Comparison of ENCODE assay signal across 8 mouse cellular contexts in genomic region chr7:13022773-13023535, GRCm38 (mm10). TPM values are rescaled to one million over a fixed set of nuclear protein-coding genes. Genes with fewer than 3 reads are reported as not detected.
DNase-seq lines count a peak whose midpoint lies in the region; ATAC-seq and TF ChIP-seq lines count a peak whose summit lies in the region.

No protein-coding gene starts in this region.

- H3K27me3 ChIP-seq in liver, embryonic 15.5 days, result no peaks in the 10 kb centered on the region
- H3K27me3 ChIP-seq in thymus, adult 2 months (ENCODE audit: control insufficient read depth, insufficient read depth, low read length), result no peaks in the 10 kb centered on the region

- H3K4me2 ChIP-seq in liver, embryonic 15.5 days, result peak overlapping the region; percentile 98

- peak overlapping the region; percentile 85 for H3K9ac ChIP-seq in liver, embryonic 15.5 days

- H3K9me3 ChIP-seq in liver, embryonic 15.5 days (replicated peaks), result no peaks in the 10 kb centered on the region

- TF ChIP-seq CTCF in thymus, adult 2 months (IDR thresholded peaks at IDR 0.05; ENCODE audit: borderline replicate concordance, control insufficient read depth, extremely low read depth, insufficient read depth, low read length, poor library complexity), result no peak

- no peak for TF ChIP-seq POLR2A in thymus, adult 2 months (IDR thresholded peaks at IDR 0.05; ENCODE audit: control insufficient read depth, extremely low read depth, insufficient read depth, low read length, poor library complexity)

- peak overlapping the region; percentile 89 for H3K4me3 ChIP-seq in liver, embryonic 15.5 days (replicated peaks)
- peak overlapping the region; percentile 38 for H3K4me3 ChIP-seq in thymus, adult 2 months (ENCODE audit: control insufficient read depth, insufficient read depth, low read length)

- H3K27ac ChIP-seq in liver, embryonic 15.5 days (replicated peaks), result peak overlapping the region; percentile 98
- H3K27ac ChIP-seq in thymus, adult 2 months (ENCODE audit: control insufficient read depth, insufficient read depth, low read length), result peak overlapping the region; percentile 56

- intact Hi-C loops in gastrocnemius, postnatal 14 days (cut with DNase I; ENCODE audit: low total_unique reads), result no loop called here

- 4% methylated on average over 31 of the region's 31 CpGs for WGBS in liver, embryonic 15.5 days (ENCODE audit: insufficient replicate concordance)
- 3% methylated on average over 31 of the region's 31 CpGs for WGBS in thymus, adult 2 months

- H3K36me3 ChIP-seq in liver, embryonic 15.5 days (replicated peaks), result peaks cover 27% of the 10 kb centered on the region
- peaks cover 12% of the 10 kb centered on the region for H3K36me3 ChIP-seq in thymus, adult 2 months (ENCODE audit: control insufficient read depth, insufficient read depth, low read length)

- peak; percentile 46 to 61 for DNase-seq in layer of hippocampus, postnatal 10 days (ENCODE audit: low spot score in 2 of 2)
- no peak for DNase-seq in layer of hippocampus, postnatal 36 days
- DNase-seq in cerebellum, postnatal 10 days, result peak; percentile 67 to 80
- DNase-seq in gastrocnemius, postnatal 14 days, result peak; percentile 67
- peak; percentile 24 to 43 for DNase-seq in natural killer cell, adult 2 months (ENCODE audit: low spot score in 2 of 2)
- DNase-seq in thymus, adult 2 months, result peak; percentile 76

- peak; percentile 18 for ATAC-seq in inflammation-experienced regulatory T-cells, adult 6 months
- peak; percentile 17 for ATAC-seq in liver, embryonic 15.5 days (ENCODE audit: insufficient read depth)

- H3K4me1 ChIP-seq in liver, embryonic 15.5 days (replicated peaks), result peaks cover 52% of the 10 kb centered on the region
- H3K4me1 ChIP-seq in thymus, adult 2 months (replicated peaks; ENCODE audit: control insufficient read depth, insufficient read depth, low read length), result peaks cover 21% of the 10 kb centered on the region

RNA-seq across cellular contexts. Expression of gene Chmp2a, which starts 11.7 kb away (rescaled TPM):
- total RNA-seq in layer of hippocampus, postnatal 10 days (2021), result 100 to 1,000 TPM; 133 to 151 TPM
- 100 to 1,000 TPM; 137 to 146 TPM for total RNA-seq in layer of hippocampus, postnatal 36 days (2021)
- total RNA-seq in gastrocnemius, postnatal 14 days (2021), result 100 to 1,000 TPM in 1 of 2 experiments, 10 to 100 TPM in 1; 95.6 to 103 TPM
- 100 to 1,000 TPM; 296 to 343 (median 309) TPM for polyA plus RNA-seq in inflammation-experienced regulatory T-cells, adult 6 months (2017; shearing (Covaris generic))
- 118 and 120 TPM in 2 replicates for polyA plus RNA-seq in liver, embryonic 15.5 days (2015; fragmentation: Nextera tagmentation; extraction: Ambion mirVana)
- 65.6 and 65.7 TPM in 2 replicates for polyA plus RNA-seq in thymus, adult 2 months (2012; rRNA removed)

RNA-seq across cellular contexts. Expression of gene Zbtb45, which starts 13.1 kb away (rescaled TPM):
- total RNA-seq in layer of hippocampus, postnatal 10 days (2021), result 10 to 100 TPM; 25.8 to 27.3 TPM
- total RNA-seq in layer of hippocampus, postnatal 36 days (2021), result 10 to 100 TPM; 33.6 to 37.8 TPM
- 1 to 10 TPM; 4.7 to 5.1 TPM for total RNA-seq in gastrocnemius, postnatal 14 days (2021)
- 1 to 10 TPM; 5.4 to 8.0 (median 6.5) TPM for polyA plus RNA-seq in inflammation-experienced regulatory T-cells, adult 6 months (2017; shearing (Covaris generic))
- 11.8 and 13.3 TPM in 2 replicates for polyA plus RNA-seq in liver, embryonic 15.5 days (2015; fragmentation: Nextera tagmentation; extraction: Ambion mirVana)
- polyA plus RNA-seq in thymus, adult 2 months (2012; rRNA removed), result 78.8 and 127 TPM in 2 replicates

RNA-seq across cellular contexts. Expression of gene Ube2m, which starts 15.1 kb away (rescaled TPM):
- total RNA-seq in layer of hippocampus, postnatal 10 days (2021), result 100 to 1,000 TPM; 198 to 220 TPM
- total RNA-seq in layer of hippocampus, postnatal 36 days (2021), result 100 to 1,000 TPM; 193 TPM
- total RNA-seq in gastrocnemius, postnatal 14 days (2021), result 100 to 1,000 TPM; 141 to 149 TPM
- 10 to 100 TPM; 14.9 to 21.8 (median 16.4) TPM for polyA plus RNA-seq in inflammation-experienced regulatory T-cells, adult 6 months (2017; shearing (Covaris generic))
- 64.5 and 72.3 TPM in 2 replicates for polyA plus RNA-seq in liver, embryonic 15.5 days (2015; fragmentation: Nextera tagmentation; extraction: Ambion mirVana)
- polyA plus RNA-seq in thymus, adult 2 months (2012; rRNA removed), result 236 and 244 TPM in 2 replicates

RNA-seq across cellular contexts. Expression of gene Trim28, which starts 24.0 kb away (rescaled TPM):
- total RNA-seq in layer of hippocampus, postnatal 10 days (2021), result 100 to 1,000 TPM; 279 to 301 TPM
- total RNA-seq in layer of hippocampus, postnatal 36 days (2021), result 100 to 1,000 TPM; 235 to 241 TPM
- 10 to 100 TPM; 67.0 to 85.9 TPM for total RNA-seq in gastrocnemius, postnatal 14 days (2021)
- polyA plus RNA-seq in inflammation-experienced regulatory T-cells, adult 6 months (2017; shearing (Covaris generic)), result 10 to 100 TPM; 42.1 to 76.8 (median 57.0) TPM
- 75.3 and 89.4 TPM in 2 replicates for polyA plus RNA-seq in liver, embryonic 15.5 days (2015; fragmentation: Nextera tagmentation; extraction: Ambion mirVana)
- polyA plus RNA-seq in thymus, adult 2 months (2012; rRNA removed), result 902 and 905 TPM in 2 replicates

RNA-seq across cellular contexts. Expression of gene Slc27a5, which starts 25.0 kb away (rescaled TPM):
- not detected for total RNA-seq in layer of hippocampus, postnatal 10 days (2021)
- total RNA-seq in layer of hippocampus, postnatal 36 days (2021), result under 1 TPM in 1 of 2 experiments, not detected in 1; 0.20 TPM
- not detected for total RNA-seq in gastrocnemius, postnatal 14 days (2021)
- polyA plus RNA-seq in inflammation-experienced regulatory T-cells, adult 6 months (2017; shearing (Covaris generic)), result 1 to 10 TPM in 1 of 3 experiments, under 1 TPM in 2; 0.41 to 1.2 (median 0.64) TPM
- polyA plus RNA-seq in liver, embryonic 15.5 days (2015; fragmentation: Nextera tagmentation; extraction: Ambion mirVana), result 17.2 and 22.1 TPM in 2 replicates
- polyA plus RNA-seq in thymus, adult 2 months (2012; rRNA removed), result 0.89 and 3.0 TPM in 2 replicates

Comparison
In these comparisons a context has a peak if more than half of its experiments do, and no peak if none do; other contexts are left out.
1. DNase-seq: peak in layer of hippocampus, postnatal 10 days (2 of 2), cerebellum, postnatal 10 days (2 of 2), gastrocnemius, postnatal 14 days (single experiment), natural killer cell, adult 2 months (2 of 2) and thymus, adult 2 months (single experiment); none in layer of hippocampus, postnatal 36 days (0 of 2).
2. RNA of gene Zbtb45, which starts 13.1 kb away (total RNA-seq): 33.6 to 37.8 TPM in layer of hippocampus, postnatal 36 days and 25.8 to 27.3 TPM in layer of hippocampus, postnatal 10 days; 4.7 to 5.1 TPM in gastrocnemius, postnatal 14 days; every median in the first group is over 4 times any median in the second.